Mouse (Mus musculus) left cerebral cortex, adult 2 months (tissue): Measurements from ENCODE around the gene Dmrt3. TPM values are rescaled to one million over a fixed set of nuclear protein-coding genes. Genes with fewer than 3 reads are reported as not detected.

Experiments
- DNase-seq, 2 experiments: peaks; one replicate each; pipeline ENCODE4 v3.0.0; 2021 to 2022; ENCODE audit warnings: low spot score in 2 of 2, mixed read lengths in 1 of 2; ENCODE audit errors: extremely low spot score in 1 of 2
- H3K27ac ChIP-seq: fragments of 200-600 bp; 2 replicates; pipeline ENCODE4 v1.8.1; 2022
- H3K4me3 ChIP-seq: fragments of 200-600 bp; 2 replicates; pipeline ENCODE4 v1.8.1; 2022
- CTCF ChIP-seq: fragments of 200-600 bp; IDR thresholded peaks from 2 replicates; pipeline ENCODE4 v1.8.1; 2022; ENCODE audit warnings: antibody characterized with exemption, mild to moderate bottlenecking, moderate library complexity
- intact Hi-C: fragments of 180-260 bp; cut with DNase I; formaldehyde crosslinking; loops from one replicate; pipeline ENCODE4 v1.15.1; 2025
- long read RNA-seq, 2 experiments: library from polyadenylated mRNA; stranded (forward); transcript quantifications; one replicate each; pipeline ENCODE4 v2.0.0; 2021; ENCODE audit warnings: borderline mapping rate in 2 of 2
- total RNA-seq, 2 experiments: library from RNA; stranded (reverse); gene quantifications; 2 replicates each; pipeline ENCODE4 v1.2.3; 2021

Gene Dmrt3
- total RNA-seq: under 1 TPM in 1 of 2 experiments, not detected in 1; 0.14 TPM
- long read RNA-seq, experiment 1: 0 reads
- long read RNA-seq, experiment 2: 0 reads

GRCm38 (mm10) chr19:25610015-25610410 is at the start of gene Dmrt3:
Dmrt3 (plus strand) TSS chr19:25610301.
- no peak within 1 kb of the TSS for H3K27ac ChIP-seq
- intact Hi-C loops: loop anchor here (2.0 kb wide), 1 partner anchor 63 kb away; the partner anchor contains the start of gene Dmrt2
- DNase-seq: no peak
- H3K4me3 ChIP-seq: peak within 1 kb of the TSS; percentile 32
- TF ChIP-seq CTCF: no peak

GRCm38 (mm10) chr19:25564430-25564829 is 45.7 kb upstream of the Dmrt3 start:
- intact Hi-C loops: no loop called here
- no peak for TF ChIP-seq CTCF
- no peak for DNase-seq
- Histone ChIP-seq H3K27ac (no peak overlapping the region), H3K4me3 (no peak overlapping the region)

- TF ChIP-seq CTCF: no peak
- H3K4me3 ChIP-seq: no peak overlapping the region
- intact Hi-C loops: no loop called here
Observed at GRCm38 (mm10) chr19:25569778-25570177, 40.3 kb upstream of the Dmrt3 start.

DNA sequence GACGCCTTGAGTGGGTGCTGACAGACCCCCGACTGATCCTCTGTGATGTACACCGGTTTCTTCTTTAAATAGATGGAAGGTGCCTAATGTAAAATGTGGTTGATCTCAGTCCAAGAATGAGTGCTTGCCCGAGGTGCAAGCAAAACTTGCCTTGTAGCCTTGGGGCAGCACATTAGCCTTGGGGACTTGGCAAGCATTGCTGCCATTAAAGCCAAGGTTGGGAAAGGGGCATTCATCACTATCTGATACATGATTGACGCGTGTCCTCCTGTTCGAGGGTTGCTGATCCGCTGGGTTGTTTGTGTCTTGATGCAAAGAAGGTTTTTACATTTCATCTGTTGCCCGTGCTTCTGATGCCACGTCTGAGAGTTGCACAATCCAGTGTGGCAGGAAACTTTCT is 35.7 kb upstream of the Dmrt3 start:
- no peak for DNase-seq
- intact Hi-C loops: no loop called here
- Histone ChIP-seq H3K4me3 (no peak overlapping the region), H3K27ac (no peak overlapping the region)
- no peak for TF ChIP-seq CTCF

More at GRCm38 (mm10) chr19:25569778-25570177, 40.3 kb upstream of the Dmrt3 start:
- no peak overlapping the region for H3K27ac ChIP-seq
- no peak for DNase-seq

DNA sequence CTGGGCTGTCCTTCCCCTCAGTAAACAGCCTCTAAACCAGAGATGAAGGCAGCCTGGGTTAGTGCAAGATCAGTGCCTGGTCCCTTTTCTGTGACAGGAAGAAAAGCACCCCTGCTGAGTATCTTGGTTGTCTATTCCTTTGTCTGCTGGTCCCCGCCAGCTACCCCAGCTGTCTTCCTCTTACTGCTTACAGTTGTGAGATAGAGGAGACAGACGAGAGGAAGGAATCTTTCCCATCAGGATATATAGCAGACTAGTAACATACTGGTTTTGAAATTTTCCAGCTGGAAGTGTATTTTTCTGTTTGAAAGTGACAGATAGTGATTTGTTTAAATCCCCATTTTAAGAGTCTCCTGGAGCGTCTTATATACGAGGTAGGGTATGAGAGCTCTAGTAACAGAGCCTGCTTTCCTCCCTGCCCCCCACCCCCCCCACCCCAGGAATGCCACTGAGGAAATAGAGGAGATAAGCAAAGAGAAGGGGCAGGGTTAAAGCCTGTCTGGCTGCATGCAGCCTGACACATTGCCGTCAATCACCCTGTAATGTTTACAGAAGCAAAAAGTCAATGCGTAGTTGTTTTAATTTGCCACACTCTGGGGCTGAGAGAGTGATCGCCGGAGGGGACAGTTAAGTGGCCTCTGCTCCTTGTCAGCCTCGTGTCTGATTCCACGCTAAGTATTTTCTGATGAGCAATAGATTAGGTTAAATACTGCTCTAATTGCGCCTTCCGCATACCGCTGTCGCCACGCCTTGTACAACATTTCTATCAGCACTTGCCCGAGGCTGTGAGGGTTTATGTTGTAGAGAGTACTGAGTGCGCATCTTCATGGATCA is 34.9 kb upstream of the Dmrt3 start:
- no peak for TF ChIP-seq CTCF
- no peak overlapping the region for H3K27ac ChIP-seq
- H3K4me3 ChIP-seq: no peak overlapping the region
- no peak for DNase-seq
- intact Hi-C loops: no loop called here

GRCm38 (mm10) chr19:25578358-25578757 is 31.7 kb upstream of the Dmrt3 start:
- intact Hi-C loops: no loop called here
- TF ChIP-seq CTCF: no peak
- DNase-seq: no peak
- Histone ChIP-seq H3K4me3 (no peak overlapping the region), H3K27ac (no peak overlapping the region)

GRCm38 (mm10) chr19:25579440-25579839 is 30.7 kb upstream of the Dmrt3 start:
- Histone ChIP-seq H3K27ac (no peak overlapping the region), H3K4me3 (no peak overlapping the region)
- no peak for DNase-seq
- no peak; the same call in 1 of the 2 replicates for TF ChIP-seq CTCF
- intact Hi-C loops: no loop called here

DNA sequence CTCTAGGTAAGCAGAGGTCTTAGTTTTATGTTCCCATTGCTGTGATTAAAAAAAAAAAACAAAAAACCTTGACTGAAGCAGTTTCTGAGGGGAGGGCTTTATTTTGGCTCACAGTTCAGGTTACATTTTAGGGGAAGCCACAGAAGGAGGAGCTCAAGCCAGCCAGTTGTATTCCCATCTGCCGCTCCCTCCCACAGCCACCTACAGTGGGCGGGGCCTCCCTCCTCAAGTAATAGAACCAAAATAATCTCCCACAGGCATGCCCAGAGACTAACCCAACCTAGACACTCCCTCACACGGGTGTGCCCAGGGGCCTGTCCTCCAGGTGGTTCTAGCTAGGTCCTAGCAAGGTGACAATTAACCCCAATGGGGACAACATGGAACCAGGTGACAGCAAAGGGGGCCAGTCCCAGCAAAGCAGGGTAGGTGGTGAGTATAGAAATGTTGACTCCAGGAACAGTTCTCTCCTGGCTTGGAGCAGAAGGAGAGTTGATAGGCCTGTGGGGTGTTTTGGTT is 12.3 kb upstream of the Dmrt3 start:
- H3K4me3 ChIP-seq: no peak overlapping the region
- no peak for DNase-seq
- intact Hi-C loops: no loop called here
- TF ChIP-seq CTCF: no peak
- H3K27ac ChIP-seq: no peak overlapping the region

DNA sequence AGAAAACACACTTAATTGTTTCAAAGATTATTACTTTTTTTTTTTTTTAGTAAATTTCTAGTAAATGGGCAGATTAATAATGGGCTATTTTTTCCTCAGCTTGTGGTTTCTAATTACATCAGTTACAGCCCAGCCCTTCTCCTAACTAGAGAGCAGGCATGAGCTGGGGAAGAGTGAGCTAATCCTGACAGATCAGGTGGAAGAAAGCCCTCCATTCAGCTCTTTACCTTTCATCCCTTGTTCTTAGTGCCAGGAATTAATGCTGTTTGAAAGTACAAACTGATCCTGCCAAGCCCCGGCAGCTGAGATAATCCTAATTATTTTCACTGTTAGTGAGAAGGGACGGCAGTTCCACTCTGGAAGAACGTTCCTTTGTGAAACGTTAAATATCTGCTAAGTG is 11.5 kb upstream of the Dmrt3 start:
- H3K27ac ChIP-seq: no peak overlapping the region
- no peak for DNase-seq
- H3K4me3 ChIP-seq: no peak overlapping the region
- no peak for TF ChIP-seq CTCF
- intact Hi-C loops: no loop called here

GRCm38 (mm10) chr19:25601966-25602365 is 8.1 kb upstream of the Dmrt3 start:
- H3K4me3 ChIP-seq: no peak overlapping the region
- intact Hi-C loops: loop anchor here (5.0 kb wide), 1 partner anchor 705 kb away; no protein-coding TSS in a partner anchor
- no peak for TF ChIP-seq CTCF
- no peak overlapping the region for H3K27ac ChIP-seq
- DNase-seq: no peak

GRCm38 (mm10) chr19:25607461-25608205 is 2.5 kb upstream of the Dmrt3 start:
- Histone ChIP-seq H3K27ac (no peak overlapping the region), H3K4me3 (no peak overlapping the region)
- no peak for DNase-seq
- TF ChIP-seq CTCF: no peak
- intact Hi-C loops: loop anchor here (5.0 kb wide), 1 partner anchor 100 kb away; the partner anchor contains the start of gene Dmrt1

GRCm38 (mm10) chr19:25608206-25608580 is 1.9 kb upstream of the Dmrt3 start:
- Histone ChIP-seq H3K4me3 (no peak overlapping the region), H3K27ac (no peak overlapping the region)
- intact Hi-C loops: loop anchor here (5.0 kb wide), 1 partner anchor 101 kb away; the partner anchor contains the start of gene Dmrt1
- no peak for TF ChIP-seq CTCF
- no peak for DNase-seq
